Comparison of ENCODE assay signal across 8 mouse cellular contexts in the genomic region with DNA sequence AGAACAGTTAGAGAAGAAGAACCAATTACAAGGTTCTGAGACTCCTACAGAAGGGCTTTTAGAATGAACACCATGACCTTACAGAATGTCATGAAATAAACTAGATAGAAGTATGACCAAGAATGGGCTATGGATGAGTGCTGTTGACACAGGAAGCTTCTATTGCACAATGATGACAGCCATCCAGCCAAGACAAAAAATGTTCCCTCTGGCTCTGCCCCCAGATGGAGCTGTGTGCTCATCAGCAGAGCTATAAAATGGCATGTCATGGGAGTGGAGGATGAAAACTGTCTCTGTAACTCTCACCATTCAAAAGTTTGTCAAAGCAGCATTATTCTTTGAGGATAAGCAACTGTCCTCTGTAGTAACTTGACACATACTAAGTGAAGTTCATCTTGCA.
DNase-seq lines count a peak whose midpoint lies in the region; ATAC-seq and TF ChIP-seq lines count a peak whose summit lies in the region.

No protein-coding gene starts in this region.

- no peaks in the 10 kb centered on the region for H3K27me3 ChIP-seq in myocyte (ENCODE audit: control insufficient read depth, insufficient read depth, insufficient read length)
- H3K27me3 ChIP-seq in hindbrain, embryonic 10.5 days (ENCODE audit: insufficient read depth, poor library complexity, severe bottlenecking) = no peaks in the 10 kb centered on the region

- H3ac ChIP-seq in myocyte (ENCODE audit: control insufficient read depth, insufficient read length) = no peak overlapping the region

- intact Hi-C loops in heart, postnatal 36 days (cut with DNase I) = loop anchor here (2.0 kb wide), 1 partner anchor 1092 kb away; no protein-coding TSS in a partner anchor

- H3K36me3 ChIP-seq in myocyte (ENCODE audit: control insufficient read depth, insufficient read depth) = no peaks in the 10 kb centered on the region
- H3K36me3 ChIP-seq in hindbrain, embryonic 10.5 days = no peaks in the 10 kb centered on the region

- H3K79me2 ChIP-seq in myocyte (ENCODE audit: control insufficient read depth, insufficient read depth) = no peaks in the 10 kb centered on the region

- no peak overlapping the region for H3K27ac ChIP-seq in hindbrain, embryonic 10.5 days

- DNase-seq in kidney, postnatal 10 days = peak; percentile 27
- no peak for DNase-seq in kidney, adult 18-20 months
- DNase-seq in adrenal gland, postnatal 14 days = peak; percentile 68
- DNase-seq in heart, postnatal 36 days = peak; percentile 33 to 50
- no peak for DNase-seq in hindbrain, embryonic 10.5 days (ENCODE audit: low spot score)
- DNase-seq in frontal cortex, postnatal 25 days (ENCODE audit: low spot score in 2 of 2) = no peak

- H3K4me1 ChIP-seq in hindbrain, embryonic 10.5 days (replicated peaks) = peaks cover 11% of the 10 kb centered on the region

- peak; percentile 49 for ATAC-seq in CD4-positive, CD25-positive, alpha-beta regulatory T cell, adult 4 months

- H3K4me3 ChIP-seq in myocyte = no peak overlapping the region
- no peak overlapping the region for H3K4me3 ChIP-seq in hindbrain, embryonic 10.5 days

- no peak for TF ChIP-seq POLR2A in myocyte (IDR thresholded peaks at IDR 0.05; ENCODE audit: insufficient read length, low read depth)

- no peaks in the 10 kb centered on the region for H3K9me3 ChIP-seq in hindbrain, embryonic 10.5 days

- no peak overlapping the region for H3K4me2 ChIP-seq in myocyte (ENCODE audit: low read depth)

TF ChIP-seq in myocyte, 11 proteins besides CTCF, POLR2A, EP300 and RAD21:
- no peak for TF ChIP-seq MYOD1 (IDR thresholded peaks at IDR 0.05; ENCODE audit: control insufficient read depth in 1 of 3, insufficient read length in 2 of 3, low read depth in 2 of 3)
- TF ChIP-seq CEBPB (IDR thresholded peaks at IDR 0.05; ENCODE audit: insufficient read depth, poor library complexity, severe bottlenecking) = peak; percentile 97
- no peak for TF ChIP-seq MYOG (IDR thresholded peaks at IDR 0.05; ENCODE audit: control insufficient read depth in 1 of 3, insufficient read depth in 1 of 3, insufficient read length in 2 of 3, low read depth in 2 of 3)
- TF ChIP-seq TCF12 (IDR thresholded peaks at IDR 0.05; ENCODE audit: insufficient read depth, poor library complexity, severe bottlenecking) = no peak
- no peak for TF ChIP-seq E2F4 (IDR thresholded peaks at IDR 0.05; ENCODE audit: insufficient read depth)

Comparison
In these comparisons a context has a peak if more than half of its experiments do, and no peak if none do; other contexts are left out.
1. DNase-seq: peak in kidney, postnatal 10 days (single experiment), adrenal gland, postnatal 14 days (single experiment) and heart, postnatal 36 days (2 of 2); none in kidney, adult 18-20 months (single experiment), hindbrain, embryonic 10.5 days (single experiment) and frontal cortex, postnatal 25 days (0 of 2).